Mouse (Mus musculus) fat pad, adult 2 months (tissue): Measurements from ENCODE around the gene Il16.

ENCODE experiments used
- DNase-seq: peaks from one replicate; pipeline ENCODE4 v3.0.0-alpha.2; 2011; ENCODE audit warnings: low read depth, low spot score; ENCODE audit errors: extremely low read depth

Gene Il16

DNA sequence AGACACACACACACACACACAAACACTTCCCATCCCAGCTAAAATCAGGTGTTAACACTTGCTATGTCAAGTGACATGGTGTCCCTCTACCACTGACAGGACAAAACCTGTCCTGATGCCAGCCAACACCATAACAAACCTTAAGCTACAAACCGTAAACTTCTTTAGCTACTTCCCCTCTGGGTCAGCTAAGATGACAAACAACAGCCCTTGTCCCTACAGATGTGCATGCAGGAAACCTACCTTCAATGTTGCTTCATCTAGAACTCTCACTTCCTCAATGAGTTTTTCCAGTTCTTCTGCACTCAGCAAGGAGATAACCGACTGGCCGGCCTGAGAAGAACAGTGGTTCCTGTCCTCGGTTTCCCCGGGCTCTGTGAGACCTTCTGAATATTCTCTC is 94.9 kb downstream of the Il16 start:
- no peak for DNase-seq

GRCm38 (mm10) chr7:83648807-83649206 is 96.7 kb downstream of the Il16 start:
- no peak for DNase-seq

- no peak for DNase-seq
These were observed 100.0 kb downstream of the Il16 start for GRCm38 (mm10) chr7:83645476-83645875.

DNA sequence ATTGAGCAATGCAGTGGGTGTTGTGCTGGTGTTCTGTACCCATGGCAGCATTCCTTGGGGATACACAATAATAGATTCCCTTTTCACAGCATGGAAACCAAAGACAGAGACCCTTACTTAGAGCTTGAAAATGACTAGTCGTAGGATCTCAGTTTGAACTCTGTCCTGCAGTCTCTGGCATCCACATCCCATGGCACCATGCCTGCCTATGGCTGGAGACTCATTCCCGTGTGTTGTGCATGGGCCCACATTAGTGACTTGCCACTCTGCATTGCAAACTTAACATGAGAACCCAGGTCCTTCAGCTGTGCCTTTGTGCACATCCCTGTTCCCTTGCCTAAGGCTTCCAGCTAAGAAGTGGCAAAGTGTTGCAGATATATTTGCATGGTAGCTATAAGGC is 100.8 kb downstream of the Il16 start:
- no peak for DNase-seq

DNA sequence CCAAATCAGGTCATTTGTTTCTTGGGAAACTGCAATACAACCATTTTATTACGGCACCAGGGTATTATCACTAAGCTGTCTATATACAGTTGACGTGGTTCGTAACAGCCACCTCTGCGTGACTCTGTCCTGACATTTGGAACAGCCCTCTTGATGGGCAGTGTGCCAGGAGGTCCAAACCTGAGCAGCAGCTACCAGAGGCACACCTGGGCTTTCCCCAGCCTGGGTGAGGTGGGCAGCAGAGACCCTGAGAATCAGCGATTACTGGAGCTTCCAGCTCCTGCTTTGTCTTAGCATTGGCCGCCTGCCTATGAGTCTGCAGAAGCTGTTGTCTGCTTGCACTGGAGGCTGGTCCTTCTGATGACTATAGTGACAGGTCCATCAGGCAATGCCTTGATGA is 101.9 kb downstream of the Il16 start:
- no peak for DNase-seq

DNA sequence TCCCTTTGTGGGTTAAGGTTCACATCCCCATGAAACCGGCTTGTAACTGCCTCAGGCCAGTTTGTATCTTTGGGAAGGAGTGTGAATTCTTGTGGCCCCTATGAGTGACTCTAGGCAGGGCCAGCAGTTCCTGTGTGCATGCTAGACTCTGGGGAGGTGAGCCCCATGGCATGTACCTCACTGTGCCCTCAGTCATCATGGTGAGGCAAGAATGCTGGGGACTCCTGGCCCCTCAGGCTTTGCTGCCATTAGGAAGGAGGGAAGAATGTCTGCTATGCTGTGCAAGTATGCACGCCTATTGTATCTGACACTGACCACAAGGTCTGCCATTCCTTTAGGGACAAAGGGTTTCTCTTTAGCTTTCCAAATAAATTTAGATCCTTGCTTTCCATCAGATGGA is 104.4 kb downstream of the Il16 start:
- no peak for DNase-seq

DNA sequence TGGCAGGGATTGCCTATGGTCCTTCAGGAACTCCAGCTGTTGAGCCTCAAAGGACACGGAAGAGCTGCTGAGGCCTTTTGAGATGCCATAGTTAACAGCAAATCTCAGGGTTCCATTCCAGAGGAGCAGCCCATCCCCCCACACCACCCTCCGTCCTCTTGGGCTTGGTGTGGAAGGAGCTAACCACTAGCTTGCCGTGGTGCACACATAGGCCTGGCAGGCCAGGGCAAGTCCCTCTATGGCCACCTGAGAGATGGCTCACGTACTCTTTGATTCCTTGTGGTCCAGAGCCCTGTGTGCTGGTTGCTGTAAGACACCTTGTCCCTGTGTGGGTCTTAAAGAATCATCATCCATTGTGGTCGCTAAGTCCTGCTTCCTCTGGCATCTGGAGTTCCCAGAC is 104.9 kb downstream of the Il16 start:
- no peak for DNase-seq

DNA sequence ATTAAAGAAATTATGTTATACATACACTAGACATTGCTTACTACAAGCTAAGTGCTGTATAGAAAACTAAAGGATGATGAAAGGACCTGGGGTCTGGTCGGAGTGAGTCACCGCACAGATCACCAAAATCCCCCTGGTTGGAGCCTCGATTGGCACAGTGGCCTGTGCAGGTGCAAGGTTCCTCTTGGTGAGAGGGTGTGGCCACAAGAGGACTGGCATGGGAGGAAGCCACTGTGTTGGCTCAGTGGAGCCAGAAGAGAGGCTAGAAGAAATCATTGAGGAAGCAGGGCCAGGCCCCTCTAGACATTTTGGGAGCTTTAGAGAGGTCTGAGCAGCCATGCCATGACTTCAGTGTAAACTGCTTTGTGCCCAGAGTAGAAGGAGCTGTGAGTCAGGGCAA is 106.4 kb downstream of the Il16 start:
- DNase-seq = no peak

DNA sequence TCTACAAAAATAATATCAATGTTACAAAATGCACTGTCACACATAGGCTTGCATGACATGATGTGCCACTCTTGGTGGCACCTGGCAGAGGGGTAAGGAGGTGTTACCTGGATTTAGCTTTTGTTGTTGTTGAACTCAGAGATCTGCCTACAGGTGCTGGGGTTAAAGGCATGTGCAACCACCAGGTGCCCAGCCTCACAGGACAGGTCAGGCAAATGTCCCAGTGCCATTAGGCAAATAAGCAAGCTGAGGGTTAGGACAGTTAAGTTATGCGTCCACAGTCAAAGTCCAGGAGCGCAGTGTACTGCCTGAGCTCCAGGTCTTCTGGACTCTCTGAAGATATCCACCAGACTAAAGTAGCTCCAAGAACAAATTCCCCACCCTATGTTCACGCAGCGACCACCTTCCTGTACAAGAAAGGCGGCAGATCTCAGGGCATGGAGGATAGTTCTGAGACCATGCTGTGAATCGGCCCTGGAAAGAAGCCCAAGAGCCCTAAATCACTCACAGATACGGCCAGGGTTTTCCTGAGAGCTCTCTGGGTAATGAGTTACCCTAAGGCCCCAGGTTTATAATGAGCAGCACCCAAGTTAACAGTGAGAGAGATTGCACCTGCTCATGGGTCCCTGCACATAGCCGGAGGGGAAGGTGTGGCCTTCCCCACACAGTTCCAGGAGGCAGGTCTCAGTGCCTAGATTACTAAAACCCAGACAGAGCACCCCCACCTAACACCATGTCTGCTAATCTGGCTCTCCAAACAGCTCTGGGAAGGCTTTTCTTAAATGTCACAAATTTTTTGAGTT is 107.5 kb downstream of the Il16 start:
- DNase-seq = no peak

GRCm38 (mm10) chr7:83636425-83636824 is 109.1 kb downstream of the Il16 start:
- no peak for DNase-seq

- no peak for DNase-seq
These were observed 109.8 kb downstream of the Il16 start for GRCm38 (mm10) chr7:83635726-83636125.

DNA sequence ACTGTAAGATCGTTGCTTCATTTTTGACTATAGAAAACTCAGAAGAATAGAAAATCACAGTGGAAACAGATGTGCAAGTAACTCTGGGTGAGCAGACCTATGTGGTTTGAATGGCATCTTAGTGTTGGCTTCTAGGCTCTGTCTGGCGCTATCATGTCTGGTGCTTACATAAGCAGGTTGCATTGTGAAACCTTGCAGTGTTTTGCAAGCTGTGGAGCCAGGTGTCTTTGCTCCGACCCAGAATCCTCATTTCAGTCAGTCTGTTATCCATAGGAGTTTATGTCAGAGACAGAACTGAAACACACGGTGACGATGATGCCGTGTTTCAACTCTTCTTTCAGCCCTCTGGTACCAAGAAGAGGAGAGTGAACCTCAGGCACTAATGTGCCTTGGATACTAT is 111.7 kb downstream of the Il16 start:
- no peak for DNase-seq

- no peak for DNase-seq
These were observed 112.8 kb downstream of the Il16 start for GRCm38 (mm10) chr7:83632682-83633120.

GRCm38 (mm10) chr7:83631828-83632681 is 113.5 kb downstream of the Il16 start, which contains the start of gene Stard5:
TSS of gene Stard5 (plus strand) at chr7:83631959.
- DNase-seq = no peak

GRCm38 (mm10) chr7:83631073-83631827 is 114.3 kb downstream of the Il16 start:
- DNase-seq = no peak

- DNase-seq = no peak
These were observed 118.2 kb downstream of the Il16 start for GRCm38 (mm10) chr7:83627369-83627768.

GRCm38 (mm10) chr7:83626557-83627257 is 118.8 kb downstream of the Il16 start:
- DNase-seq = no peak

DNA sequence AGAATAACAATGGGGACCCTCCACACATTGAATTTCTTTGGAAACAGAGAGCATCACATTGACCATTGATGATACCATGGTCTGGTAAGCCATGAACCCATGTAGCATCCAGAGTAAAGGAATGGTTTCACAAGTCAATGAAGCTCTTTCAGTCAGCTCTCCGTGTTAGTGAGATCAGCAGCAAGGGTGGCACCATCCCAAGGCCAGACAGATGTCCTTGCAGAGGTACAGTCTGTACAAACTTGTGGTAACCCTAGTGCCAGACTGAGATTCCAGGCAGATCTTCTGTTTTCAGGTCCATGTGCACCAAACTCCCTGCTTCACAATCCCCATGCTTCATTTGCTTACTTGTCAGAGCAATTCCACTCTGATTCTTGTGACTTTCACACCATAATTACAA is 121.5 kb downstream of the Il16 start:
- DNase-seq = no peak

- DNase-seq = no peak
These were observed 122.9 kb downstream of the Il16 start for GRCm38 (mm10) chr7:83622582-83622981.

DNA sequence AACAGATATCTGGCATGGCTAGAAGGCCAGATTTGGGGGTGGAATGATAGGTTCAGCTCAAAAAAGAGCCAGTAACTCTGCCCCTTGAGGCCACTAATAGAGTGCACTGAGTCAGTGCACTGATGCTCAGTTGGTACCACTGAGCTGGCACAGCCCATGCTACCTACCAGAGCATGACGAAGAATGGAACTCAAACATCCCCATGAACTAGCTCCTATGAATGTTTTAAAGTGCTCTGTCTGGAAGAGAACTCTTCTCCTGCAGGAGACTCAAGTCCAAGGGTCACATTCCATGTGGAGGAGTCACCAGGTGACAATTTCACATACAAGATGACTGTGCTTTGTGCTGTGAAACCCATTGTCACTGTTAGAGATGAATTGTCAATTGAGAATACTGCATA is 126.8 kb downstream of the Il16 start:
- no peak for DNase-seq

DNA sequence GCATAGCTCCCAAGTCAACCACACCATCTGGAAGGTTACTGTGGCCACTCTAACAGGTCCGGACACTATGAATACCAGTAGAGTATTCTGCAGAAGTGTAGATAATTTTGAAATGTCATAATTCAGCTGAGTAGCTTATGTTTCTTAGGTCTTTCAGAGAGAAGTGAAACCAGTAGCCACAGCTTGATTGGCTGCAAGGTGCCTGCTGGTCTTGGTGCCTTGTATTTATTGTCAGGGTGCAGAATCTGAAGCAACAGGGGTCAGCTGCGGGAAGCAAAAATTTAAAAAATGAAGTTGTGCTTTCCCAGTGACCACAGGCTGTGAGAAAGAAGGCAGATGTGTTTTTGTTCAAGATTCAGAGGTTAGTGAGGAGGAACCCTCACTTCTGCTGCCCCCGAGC is 129.3 kb downstream of the Il16 start:
- DNase-seq = no peak
